Mouse (Mus musculus) small intestine, adult 2 months (tissue): ENCODE results near the gene Psd4. TPM values are rescaled to one million over a fixed set of nuclear protein-coding genes. Genes with fewer than 3 reads are reported as not detected.

Experiments
- H3K27ac ChIP-seq: fragments of 200-500 bp; 2 replicates; pipeline ENCODE4 v1.5.1; 2012; ENCODE audit warnings: low read depth, low read length, control low read depth, inconsistent platforms; ENCODE audit not compliant: insufficient read depth
- H3K27me3 ChIP-seq: fragments of 200-500 bp; 2 replicates; pipeline ENCODE4 v1.6.1; 2012; ENCODE audit warnings: mild to moderate bottlenecking, moderate library complexity, low read length, inconsistent platforms; ENCODE audit not compliant: control insufficient read depth, insufficient read depth
- H3K36me3 ChIP-seq: fragments of 200-500 bp; 2 replicates; pipeline ENCODE4 v1.6.1; 2012; ENCODE audit warnings: mild to moderate bottlenecking, low read length, control low read depth, inconsistent platforms; ENCODE audit not compliant: control insufficient read depth, insufficient read depth
- H3K4me1 ChIP-seq: fragments of 200-500 bp; 2 replicates; pipeline ENCODE4 v1.6.1; 2012; ENCODE audit warnings: low read length, inconsistent platforms, mixed read lengths; ENCODE audit not compliant: control insufficient read depth, insufficient read depth, insufficient read length
- H3K4me3 ChIP-seq: fragments of 200-500 bp; 2 replicates; pipeline ENCODE4 v1.5.1; 2012; ENCODE audit warnings: low read depth, mild to moderate bottlenecking, control low read depth, inconsistent platforms, low read length, moderate library complexity
- CTCF ChIP-seq: fragments of 200-500 bp; IDR thresholded peaks from 2 replicates; pipeline ENCODE4 v1.5.1; 2012; ENCODE audit warnings: low read depth, mild to moderate bottlenecking, control low read depth, inconsistent platforms, low read length, moderate library complexity, mixed read lengths; ENCODE audit not compliant: insufficient replicate concordance, insufficient read length; ENCODE audit errors: extremely low read depth
- POLR2A ChIP-seq: fragments of 200-500 bp; IDR thresholded peaks from 2 replicates; pipeline ENCODE4 v1.6.1; 2012; ENCODE audit warnings: low read depth, mild to moderate bottlenecking, control low read depth, inconsistent platforms, low read length, moderate library complexity
- WGBS: fragments of 180-500 bp; shearing (Covaris S2); methylation state at CpG from one replicate; pipeline ENCODE4 v1.1.7; 2018; 5-methylcytosine and 5-hydroxymethylcytosine counted together
- polyA plus RNA-seq: library from polyadenylated mRNA; depleted of rRNA; stranded (reverse); fragments of >200 nt; gene quantifications from 2 replicates; pipeline ENCODE4 v1.2.3, GENCODE M21; 2012

Gene Psd4
- polyA plus RNA-seq, 1 experiment = 14.0 TPM

- WGBS = 53% methylated on average over 2 of the region's 2 CpGs
- Histone ChIP-seq H3K4me3 (no peak overlapping the region), H3K4me1 (peaks cover 18% of the 10 kb centered on the region), H3K27me3 (no peaks in the 10 kb centered on the region), H3K27ac (no peak overlapping the region), H3K36me3 (no peaks in the 10 kb centered on the region)
- TF ChIP-seq POLR2A (no peak), CTCF (no peak)
These were observed 72.7 kb downstream of the Psd4 start for GRCm38 (mm10) chr2:24440056-24440455.

DNA sequence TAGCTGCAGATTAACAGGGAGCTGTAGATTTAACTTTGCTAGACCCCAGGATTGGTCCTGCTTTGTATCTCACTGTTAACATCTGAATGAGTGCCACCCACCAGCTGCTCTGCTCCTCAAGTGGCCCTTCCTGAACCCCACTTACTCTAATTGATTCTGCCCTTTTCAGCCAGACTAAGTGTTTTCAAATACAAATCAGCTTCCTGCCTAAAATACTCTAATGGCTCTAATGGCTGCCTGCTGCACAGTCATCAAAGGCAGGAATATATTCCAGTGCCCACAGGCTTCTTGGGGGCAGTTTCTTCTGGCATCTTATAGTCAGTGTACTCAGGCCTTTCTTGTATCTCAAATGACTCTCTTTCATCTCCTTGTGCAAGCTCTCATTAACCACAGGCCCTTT lies 74.5 kb downstream of the Psd4 start:
- no peaks in the 10 kb centered on the region for H3K36me3 ChIP-seq
- no peak for TF ChIP-seq CTCF
- TF ChIP-seq POLR2A = no peak
- H3K4me3 ChIP-seq = no peak overlapping the region
- H3K4me1 ChIP-seq = peaks cover 16% of the 10 kb centered on the region
- H3K27ac ChIP-seq = no peak overlapping the region
- no peaks in the 10 kb centered on the region for H3K27me3 ChIP-seq

DNA sequence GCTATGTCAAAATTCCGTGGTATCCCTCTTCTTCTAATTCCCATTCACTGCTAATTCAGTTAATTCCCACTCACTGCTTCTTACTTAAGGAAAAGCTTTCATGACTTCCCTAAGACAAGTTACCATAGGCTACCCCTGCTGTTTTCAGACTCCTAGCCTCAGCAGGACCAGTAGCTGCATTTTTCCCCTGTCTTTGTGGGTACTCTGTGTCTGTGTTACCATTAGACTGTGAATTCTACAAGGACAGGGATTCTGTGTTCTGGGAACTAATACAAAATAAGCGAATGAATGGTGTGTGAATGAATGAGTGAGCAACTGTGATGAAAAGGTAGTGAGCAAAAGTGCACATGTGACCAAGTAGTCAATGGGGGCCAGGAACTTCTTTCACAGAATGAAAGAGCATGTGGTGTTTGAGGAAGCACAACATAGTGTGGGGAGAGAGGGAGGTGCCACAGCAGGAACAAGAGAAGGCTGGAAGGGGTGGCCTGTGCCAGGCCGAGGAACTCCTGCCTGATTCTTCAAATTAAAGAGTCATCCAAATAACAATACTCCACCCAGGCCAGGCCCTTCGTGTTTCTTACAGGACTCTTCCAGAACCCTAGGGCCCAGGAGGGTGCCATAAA lies 75.0 kb downstream of the Psd4 start:
- TF ChIP-seq POLR2A (no peak), CTCF (no peak)
- H3K4me1 ChIP-seq = peaks cover 16% of the 10 kb centered on the region

DNA sequence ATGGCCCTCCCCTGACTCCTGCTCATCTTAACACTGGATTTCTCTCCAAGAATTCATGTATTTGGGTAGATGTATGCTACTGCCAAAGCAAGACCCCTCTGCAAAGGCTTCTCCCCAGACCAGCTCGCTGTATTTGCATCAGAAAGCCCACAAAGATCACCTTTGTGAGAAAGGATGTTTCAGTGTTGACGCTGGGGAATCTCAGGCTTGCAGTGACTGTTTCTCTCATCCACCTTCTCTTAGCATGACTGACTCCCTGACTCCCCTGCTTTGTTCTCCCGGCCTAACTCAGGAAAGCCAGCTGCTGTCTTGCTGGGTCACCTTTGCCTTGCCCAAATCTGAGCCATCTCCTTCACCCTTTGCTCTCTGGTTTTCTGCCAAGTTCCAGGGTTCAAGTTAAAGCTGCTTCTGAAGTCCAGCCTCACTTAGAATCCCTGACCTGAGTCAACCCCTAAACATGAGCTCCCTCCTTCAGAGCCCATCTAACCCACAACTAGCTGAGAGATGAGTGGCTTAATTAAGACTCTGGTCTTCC lies 75.9 kb downstream of the Psd4 start:
- Histone ChIP-seq H3K4me1 (peaks cover 16% of the 10 kb centered on the region), H3K27ac (no peak overlapping the region; the same call in 1 of the 2 replicates), H3K27me3 (no peaks in the 10 kb centered on the region), H3K36me3 (no peaks in the 10 kb centered on the region), H3K4me3 (no peak overlapping the region)
- no peak for TF ChIP-seq POLR2A
- TF ChIP-seq CTCF = no peak
- 77% methylated on average over 3 of the region's 3 CpGs for WGBS

More for the DNA sequence above, 75.0 kb downstream of the Psd4 start:
- Histone ChIP-seq H3K27ac (no peak overlapping the region), H3K4me3 (no peak overlapping the region), H3K36me3 (no peaks in the 10 kb centered on the region), H3K27me3 (no peaks in the 10 kb centered on the region)
- 77% methylated on average over 4 of the region's 4 CpGs for WGBS

- Histone ChIP-seq H3K36me3 (no peaks in the 10 kb centered on the region), H3K4me3 (no peak overlapping the region), H3K27me3 (no peaks in the 10 kb centered on the region), H3K27ac (no peak overlapping the region), H3K4me1 (peaks cover 5% of the 10 kb centered on the region)
- TF ChIP-seq POLR2A (no peak), CTCF (no peak)
- WGBS = 72% methylated on average over 4 of the region's 4 CpGs
These were observed 81.7 kb downstream of the Psd4 start for GRCm38 (mm10) chr2:24449111-24449510.

DNA sequence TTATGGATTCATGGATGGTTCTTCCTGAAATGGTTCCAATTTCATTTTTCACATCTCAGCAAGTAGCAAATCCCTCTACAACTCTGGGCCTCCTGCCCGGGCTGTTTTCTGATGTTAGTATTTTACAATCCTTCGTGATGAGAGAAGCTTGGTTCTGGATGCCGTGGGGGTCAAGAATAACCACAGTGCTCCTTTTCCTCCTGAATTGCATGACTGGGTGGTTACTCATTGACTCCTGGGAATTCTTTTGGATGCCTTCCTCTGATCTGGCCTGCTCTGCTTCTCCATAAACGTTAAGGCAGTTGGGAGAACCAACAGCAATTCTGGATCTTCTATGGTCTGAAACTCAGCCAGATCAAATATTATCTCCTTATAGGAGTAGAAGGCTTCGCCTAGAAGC lies 85.8 kb downstream of the Psd4 start:
- no peak for TF ChIP-seq CTCF
- no peak for TF ChIP-seq POLR2A

GRCm38 (mm10) chr2:24454429-24455011 lies 87.1 kb downstream of the Psd4 start:
- WGBS = 76% methylated on average over 1 of the region's 1 CpGs
- no peak for TF ChIP-seq CTCF
- no peak for TF ChIP-seq POLR2A
- H3K4me1 ChIP-seq = peaks cover 5% of the 10 kb centered on the region; the same call in 1 of the 2 replicates

More for the DNA sequence above, 85.8 kb downstream of the Psd4 start:
- 62% methylated on average over 5 of the region's 5 CpGs for WGBS
- Histone ChIP-seq H3K36me3 (no peaks in the 10 kb centered on the region), H3K4me1 (peaks cover 5% of the 10 kb centered on the region; the same call in 1 of the 2 replicates), H3K27me3 (no peaks in the 10 kb centered on the region), H3K27ac (no peak overlapping the region), H3K4me3 (no peak overlapping the region)

More at GRCm38 (mm10) chr2:24454429-24455011, 87.1 kb downstream of the Psd4 start:
- Histone ChIP-seq H3K4me3 (no peak overlapping the region), H3K27ac (peak overlapping the region; percentile 77), H3K27me3 (no peaks in the 10 kb centered on the region), H3K36me3 (no peaks in the 10 kb centered on the region)
